Mouse (Mus musculus) liver, adult 2 months (tissue): ENCODE data around the gene Gpc3.

Experiments used
- CTCF ChIP-seq: fragments of 200-500 bp; IDR thresholded peaks from 2 replicates; pipeline ENCODE4 v1.5.1; 2011; ENCODE audit warnings: low read depth, low read length, control low read depth
- POLR2A ChIP-seq: fragments of 200-500 bp; IDR thresholded peaks from 2 replicates; pipeline ENCODE4 v1.6.1; 2011; ENCODE audit warnings: low read length, control low read depth; ENCODE audit not compliant: insufficient read depth; ENCODE audit errors: extremely low read depth

- TF ChIP-seq CTCF (no peak), POLR2A (no peak)
Observed at GRCm38 (mm10) chrX:52558526-52558925, 55.2 kb downstream of the Gpc3 start.
